Mouse (Mus musculus) forebrain, embryonic 12.5 days (tissue): ENCODE data around the gene Plxnd1. TPM values are rescaled to one million over a fixed set of nuclear protein-coding genes. Genes with fewer than 3 reads are reported as not detected.

ENCODE experiments used
- ATAC-seq: fragments of 200-750 bp; cut with Nextera tagmentation; 2 replicates; pipeline ENCODE4 v1.8.0; 2017; ENCODE audit warnings: moderate TSS enrichment; ENCODE audit not compliant: low FRiP score
- H3K27ac ChIP-seq: fragments of 300-500 bp; sonication (generic); 2 replicates; pipeline ENCODE4 v1.5.1; 2016; ENCODE audit warnings: mild to moderate bottlenecking
- H3K27me3 ChIP-seq: fragments of 300-500 bp; sonication (generic); 2 replicates; pipeline ENCODE4 v1.6.1; 2016; ENCODE audit warnings: mild to moderate bottlenecking
- H3K36me3 ChIP-seq: fragments of 300-500 bp; sonication (generic); replicated peaks from 2 replicates; pipeline ENCODE4 v1.6.1; 2016; ENCODE audit warnings: mild to moderate bottlenecking
- H3K4me1 ChIP-seq: fragments of 300-500 bp; sonication (generic); 2 replicates; pipeline ENCODE4 v1.6.1; 2016
- H3K4me2 ChIP-seq: fragments of 300-500 bp; sonication (generic); 2 replicates; pipeline ENCODE4 v1.6.1; 2016; ENCODE audit warnings: mild to moderate bottlenecking, moderate library complexity
- H3K4me3 ChIP-seq: fragments of 300-500 bp; sonication (generic); replicated peaks from 2 replicates; pipeline ENCODE4 v1.5.1; 2016; ENCODE audit warnings: mild to moderate bottlenecking
- H3K9ac ChIP-seq: fragments of 300-500 bp; sonication (generic); 2 replicates; pipeline ENCODE4 v1.6.1; 2016; ENCODE audit warnings: mild to moderate bottlenecking
- H3K9me3 ChIP-seq: fragments of 300-500 bp; sonication (generic); 2 replicates; pipeline ENCODE4 v1.6.1; 2016
- WGBS: fragments of 180-500 bp; shearing (Covaris S2); methylation state at CpG from one replicate; pipeline ENCODE4 v1.1.7; 2016; 5-methylcytosine and 5-hydroxymethylcytosine counted together
- polyA plus RNA-seq: library from polyadenylated mRNA; unstranded; fragments of >200 nt; fragmentation: Nextera tagmentation; extraction: Ambion mirVana; gene quantifications from 2 replicates; pipeline ENCODE4 v1.2.1, GENCODE M21; 2016

The Plxnd1 gene
- polyA plus RNA-seq, 1 experiment from 2014 or later: 19.2 TPM

DNA sequence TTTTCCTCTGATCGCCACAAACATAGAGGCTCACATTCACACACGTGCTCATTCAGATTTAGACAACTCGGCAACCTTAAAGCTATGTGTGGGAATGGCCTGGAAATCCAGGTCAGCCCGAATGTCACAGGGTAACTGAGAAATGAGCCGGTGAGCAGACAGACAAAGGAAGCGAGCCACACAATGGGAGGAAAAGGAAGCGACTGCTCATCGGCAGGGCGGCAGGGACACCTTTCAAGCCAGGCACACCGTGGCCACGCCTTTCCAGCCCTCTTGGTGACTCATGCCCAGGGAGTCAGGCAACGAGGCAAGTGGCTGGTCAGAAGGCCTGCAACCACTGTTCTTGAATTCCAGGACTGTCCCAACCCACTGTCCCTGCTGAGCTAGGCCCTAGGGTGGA, 14.6 kb upstream of the Plxnd1 start:
- Histone ChIP-seq H3K9me3 (no peaks in the 10 kb centered on the region), H3K9ac (no peak overlapping the region), H3K4me2 (no peak overlapping the region), H3K36me3 (no peaks in the 10 kb centered on the region), H3K27ac (no peak overlapping the region), H3K27me3 (peaks cover 4% of the 10 kb centered on the region; the same call in 1 of the 2 replicates), H3K4me1 (0 out of 2 replicates have a peak, but pooled peaks cover 3% of the 10 kb centered on the region), H3K4me3 (no peak overlapping the region)
- 52% methylated on average over 12 of the region's 12 CpGs for WGBS
- no peak for ATAC-seq

DNA sequence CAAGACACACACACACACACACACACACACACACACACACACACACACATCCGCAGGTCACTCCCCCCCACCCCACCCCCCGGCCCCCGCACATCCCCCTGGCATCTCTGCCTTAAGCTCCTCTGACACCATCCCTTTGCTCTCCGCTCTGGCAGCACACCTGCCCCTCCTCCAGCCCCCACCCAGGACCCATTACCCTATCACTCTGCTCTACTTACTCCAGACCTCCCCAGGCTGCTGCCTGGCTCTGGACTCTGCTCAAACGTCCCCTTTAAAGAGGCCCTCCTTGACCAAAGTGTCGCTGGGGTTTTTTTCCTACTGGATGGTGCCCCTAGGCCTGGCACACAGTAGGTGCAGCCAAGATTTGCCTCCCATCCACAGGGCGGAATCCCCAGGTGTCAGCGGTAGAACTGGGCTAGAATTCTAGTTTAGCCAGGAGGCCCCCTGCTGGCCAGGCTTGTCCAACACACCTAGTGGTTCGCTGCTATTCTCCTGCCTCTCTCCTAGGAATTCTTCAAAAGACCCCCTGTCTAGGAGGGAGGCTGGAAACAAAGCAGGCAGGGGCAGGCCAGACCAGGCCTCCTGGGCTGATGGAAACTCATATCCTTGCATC, 12.9 kb upstream of the Plxnd1 start:
- Histone ChIP-seq H3K9me3 (no peaks in the 10 kb centered on the region), H3K36me3 (no peaks in the 10 kb centered on the region), H3K27ac (no peak overlapping the region), H3K4me2 (no peak overlapping the region), H3K9ac (no peak overlapping the region), H3K4me1 (0 out of 2 replicates have a peak, but pooled peaks cover 3% of the 10 kb centered on the region), H3K4me3 (no peak overlapping the region), H3K27me3 (peaks cover 4% of the 10 kb centered on the region; the same call in 1 of the 2 replicates)
- ATAC-seq: peak; percentile 42
- WGBS: 16% methylated on average over 8 of the region's 9 CpGs

DNA sequence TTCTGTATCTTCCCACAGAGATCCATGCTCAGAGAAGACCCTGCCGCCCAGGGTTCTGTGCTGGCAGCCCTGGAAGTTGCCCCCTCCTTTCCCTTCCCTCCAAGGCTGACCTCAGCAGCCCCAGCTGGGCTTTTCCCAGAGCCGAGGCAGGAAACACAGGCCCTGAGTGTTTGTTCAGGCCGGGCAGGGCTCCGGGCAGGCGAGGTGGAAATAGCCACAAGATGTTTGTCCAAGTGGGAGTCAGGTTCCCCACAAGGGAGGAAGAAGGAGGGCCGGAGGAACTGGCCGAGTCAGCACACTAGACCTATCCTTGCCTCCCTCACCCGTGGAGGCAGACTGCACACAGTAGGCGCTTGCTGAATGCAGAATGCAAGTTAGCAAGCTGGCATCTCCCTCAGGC, 11.9 kb upstream of the Plxnd1 start:
- Histone ChIP-seq H3K9ac (no peak overlapping the region), H3K27ac (no peak overlapping the region), H3K27me3 (peaks cover 4% of the 10 kb centered on the region; the same call in 1 of the 2 replicates), H3K4me2 (no peak overlapping the region), H3K4me3 (no peak overlapping the region), H3K36me3 (no peaks in the 10 kb centered on the region), H3K9me3 (no peaks in the 10 kb centered on the region), H3K4me1 (no peaks in the 10 kb centered on the region)
- no peak for ATAC-seq
- 42% methylated on average over 9 of the region's 9 CpGs for WGBS

DNA sequence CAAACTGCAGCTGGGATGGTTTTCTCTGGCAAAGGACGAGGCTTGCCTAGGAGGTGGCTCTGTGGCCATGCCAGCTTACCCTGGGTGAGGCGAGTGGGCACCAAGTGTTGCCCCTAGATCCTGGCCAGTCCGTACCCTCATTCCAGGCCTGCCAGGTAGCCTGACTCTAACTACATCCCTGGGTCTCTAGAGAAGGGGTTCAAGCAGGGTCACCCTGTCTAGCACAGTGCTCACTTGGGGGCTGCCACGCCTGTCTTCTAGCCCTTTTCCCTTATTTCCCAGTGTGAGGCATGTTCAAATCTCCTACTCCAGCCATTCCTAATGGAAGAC, 11.1 kb upstream of the Plxnd1 start:
- H3K4me3 ChIP-seq: no peak overlapping the region
- H3K4me2 ChIP-seq: no peak overlapping the region
- no peak overlapping the region for H3K9ac ChIP-seq
- H3K4me1 ChIP-seq: no peaks in the 10 kb centered on the region
- peaks cover 4% of the 10 kb centered on the region; the same call in 1 of the 2 replicates for H3K27me3 ChIP-seq
- no peaks in the 10 kb centered on the region for H3K9me3 ChIP-seq
- H3K27ac ChIP-seq: no peak overlapping the region
- no peaks in the 10 kb centered on the region for H3K36me3 ChIP-seq
- 78% methylated on average over 4 of the region's 4 CpGs for WGBS
- no peak for ATAC-seq

DNA sequence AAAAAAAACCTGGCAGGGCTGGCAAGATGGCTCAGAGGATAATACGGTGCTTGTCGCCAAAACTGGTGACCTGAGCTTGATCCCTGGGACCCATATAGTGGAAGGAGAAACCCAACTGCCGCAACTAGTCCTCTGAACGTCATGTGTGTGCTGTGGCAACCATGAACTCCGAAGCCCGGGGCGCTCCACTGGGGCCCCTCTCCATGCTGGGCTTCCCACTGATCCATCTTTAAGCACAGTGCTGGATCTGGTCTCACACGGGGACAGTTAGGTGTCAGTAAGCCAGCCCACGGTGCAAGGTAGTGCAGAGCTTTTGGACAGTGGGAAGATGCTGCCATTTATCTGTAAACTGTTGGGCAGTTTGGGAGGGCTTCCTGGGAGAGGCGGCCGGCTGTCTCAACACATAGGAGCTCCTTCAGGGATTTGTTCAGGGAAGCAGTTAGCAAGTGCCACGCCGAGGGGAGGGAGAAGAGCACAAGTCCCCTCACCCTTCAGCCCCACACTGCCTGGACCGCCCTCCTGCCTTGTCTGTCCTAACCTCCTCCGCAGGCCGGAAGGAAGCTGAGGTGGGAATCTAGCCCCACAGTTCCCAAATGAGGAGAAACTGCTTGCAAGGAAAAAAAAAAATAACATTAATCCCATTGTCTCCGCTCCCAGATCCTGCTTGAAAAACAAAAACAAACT, 10.6 kb upstream of the Plxnd1 start:
- H3K9ac ChIP-seq: no peak overlapping the region
- no peak for ATAC-seq
- 73% methylated on average over 17 of the region's 17 CpGs for WGBS
- H3K4me2 ChIP-seq: no peak overlapping the region
- no peak overlapping the region for H3K4me3 ChIP-seq
- no peaks in the 10 kb centered on the region for H3K36me3 ChIP-seq
- H3K27me3 ChIP-seq: peaks cover 4% of the 10 kb centered on the region; the same call in 1 of the 2 replicates
- no peak overlapping the region for H3K27ac ChIP-seq
- no peaks in the 10 kb centered on the region for H3K4me1 ChIP-seq
- no peaks in the 10 kb centered on the region for H3K9me3 ChIP-seq

DNA sequence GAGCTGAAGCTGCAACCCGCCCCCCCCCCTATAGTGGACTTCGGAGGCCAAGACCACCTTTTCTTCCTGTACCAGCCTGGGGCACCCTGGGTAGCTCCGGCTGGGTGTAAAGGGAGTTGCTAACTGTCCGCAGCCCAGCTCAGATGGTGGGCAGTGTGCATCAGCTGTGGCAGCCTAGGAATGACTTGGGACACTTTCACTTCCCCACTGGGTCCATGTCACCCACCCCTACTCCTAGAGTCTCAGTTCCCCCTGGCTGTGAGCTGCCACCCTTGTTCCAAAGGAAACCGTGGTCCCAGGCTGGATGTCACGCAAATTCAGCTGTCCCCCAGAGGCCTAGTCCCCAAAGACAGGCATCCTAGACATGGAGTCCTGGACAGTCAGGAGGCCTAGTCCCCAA, 9.9 kb upstream of the Plxnd1 start:
- 94% methylated on average over 6 of the region's 6 CpGs for WGBS
- H3K9ac ChIP-seq: no peak overlapping the region
- peaks cover 4% of the 10 kb centered on the region; the same call in 1 of the 2 replicates for H3K27me3 ChIP-seq
- H3K4me1 ChIP-seq: no peaks in the 10 kb centered on the region
- no peak overlapping the region for H3K4me2 ChIP-seq
- H3K27ac ChIP-seq: no peak overlapping the region
- ATAC-seq: no peak
- H3K4me3 ChIP-seq: no peak overlapping the region
- H3K9me3 ChIP-seq: no peaks in the 10 kb centered on the region
- no peaks in the 10 kb centered on the region for H3K36me3 ChIP-seq

DNA sequence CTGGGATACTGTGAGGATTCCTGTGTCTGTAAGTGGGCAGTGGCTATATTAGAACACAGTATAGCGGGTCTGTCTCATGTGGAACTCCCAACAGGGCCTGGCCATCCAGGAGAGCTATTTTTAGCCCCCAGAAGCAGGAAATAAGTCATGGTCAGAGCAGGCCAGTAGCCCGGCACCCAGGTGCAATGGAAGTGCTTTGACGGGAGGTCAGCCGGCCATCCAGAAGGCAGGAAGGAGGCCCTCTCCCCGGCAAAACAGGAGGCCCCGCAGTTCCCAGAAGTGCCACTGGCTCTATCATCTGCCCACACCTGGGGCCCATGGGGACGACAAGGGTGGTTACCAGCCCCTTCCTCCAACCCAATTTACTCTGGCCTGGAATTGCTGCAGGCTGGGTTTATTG, 9.3 kb upstream of the Plxnd1 start:
- no peaks in the 10 kb centered on the region for H3K4me1 ChIP-seq
- no peak overlapping the region for H3K9ac ChIP-seq
- WGBS: 63% methylated on average over 7 of the region's 7 CpGs
- H3K4me2 ChIP-seq: no peak overlapping the region
- no peaks in the 10 kb centered on the region for H3K9me3 ChIP-seq
- no peak overlapping the region for H3K27ac ChIP-seq
- ATAC-seq: no peak
- no peak overlapping the region for H3K4me3 ChIP-seq
- peaks cover 4% of the 10 kb centered on the region; the same call in 1 of the 2 replicates for H3K27me3 ChIP-seq
- H3K36me3 ChIP-seq: no peaks in the 10 kb centered on the region

DNA sequence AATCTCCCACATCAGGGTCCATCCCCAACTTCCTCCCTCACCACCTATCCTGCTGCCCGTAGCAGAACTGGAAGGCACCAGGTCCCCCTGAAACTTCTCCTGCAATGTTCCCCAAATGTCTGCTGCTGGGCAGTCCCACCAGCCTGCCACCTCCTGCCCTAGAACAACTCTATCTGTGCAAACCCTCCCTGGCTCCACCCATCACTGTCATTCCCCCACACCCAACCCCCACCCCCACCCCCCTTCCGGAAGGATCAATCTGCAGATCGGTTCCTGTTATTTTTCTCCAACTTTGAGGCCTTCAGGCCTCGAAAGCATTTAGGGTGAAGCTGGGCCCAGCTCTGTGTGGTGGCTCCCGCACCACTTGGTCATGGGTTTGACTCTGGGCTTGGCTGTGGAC, 8.7 kb upstream of the Plxnd1 start:
- Histone ChIP-seq H3K9ac (no peak overlapping the region), H3K4me1 (no peaks in the 10 kb centered on the region), H3K27ac (no peak overlapping the region), H3K9me3 (no peaks in the 10 kb centered on the region), H3K27me3 (peaks cover 4% of the 10 kb centered on the region; the same call in 1 of the 2 replicates), H3K4me2 (no peak overlapping the region), H3K4me3 (no peak overlapping the region), H3K36me3 (no peaks in the 10 kb centered on the region)
- no peak for ATAC-seq
- 86% methylated on average over 5 of the region's 5 CpGs for WGBS

DNA sequence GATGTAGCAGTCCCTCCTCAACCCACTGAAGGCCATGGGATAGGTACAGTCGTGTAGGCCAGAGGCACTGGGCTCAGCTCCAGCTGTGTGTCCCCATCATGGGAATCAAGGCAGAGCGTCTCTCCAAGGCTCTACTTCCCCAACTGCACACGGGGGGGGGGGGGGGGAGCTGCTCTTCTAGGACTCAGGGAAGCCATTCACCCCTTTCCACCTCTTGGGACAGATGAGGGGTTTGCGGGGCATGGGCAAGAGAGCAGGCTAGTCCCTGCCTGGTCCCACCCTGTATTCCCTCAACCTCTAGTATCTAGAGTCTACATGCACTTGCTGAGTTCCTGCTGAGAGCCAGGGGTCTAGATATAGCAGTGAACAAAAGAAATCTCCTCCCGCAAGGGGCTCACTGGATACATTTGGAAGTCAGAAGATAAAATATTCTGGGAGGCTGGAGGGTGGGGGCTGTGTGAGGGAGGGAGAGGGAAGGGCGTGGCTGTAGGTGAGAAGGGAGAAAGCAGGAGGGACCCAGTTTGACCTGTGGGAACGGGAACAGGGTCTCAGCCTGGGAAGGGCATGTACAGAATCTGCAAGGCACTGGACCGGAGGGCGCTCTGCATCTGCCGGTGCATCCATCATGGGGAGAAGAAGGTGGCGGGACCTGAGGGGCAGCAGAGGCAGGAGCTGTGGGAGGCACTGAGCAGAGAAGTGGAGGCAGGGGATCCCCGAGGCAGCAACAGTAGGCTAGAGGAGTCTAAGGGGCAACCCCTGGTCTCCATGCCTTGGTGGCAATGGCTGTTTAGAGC, 7.7 kb upstream of the Plxnd1 start:
- peaks cover 4% of the 10 kb centered on the region for H3K27me3 ChIP-seq
- H3K9me3 ChIP-seq: no peaks in the 10 kb centered on the region
- no peak overlapping the region for H3K4me3 ChIP-seq
- no peak overlapping the region for H3K4me2 ChIP-seq
- no peak for ATAC-seq
- H3K9ac ChIP-seq: no peak overlapping the region
- H3K36me3 ChIP-seq: no peaks in the 10 kb centered on the region
- WGBS: 76% methylated on average over 12 of the region's 12 CpGs
- H3K27ac ChIP-seq: no peak overlapping the region
- peaks cover 5% of the 10 kb centered on the region; the same call in 1 of the 2 replicates for H3K4me1 ChIP-seq

DNA sequence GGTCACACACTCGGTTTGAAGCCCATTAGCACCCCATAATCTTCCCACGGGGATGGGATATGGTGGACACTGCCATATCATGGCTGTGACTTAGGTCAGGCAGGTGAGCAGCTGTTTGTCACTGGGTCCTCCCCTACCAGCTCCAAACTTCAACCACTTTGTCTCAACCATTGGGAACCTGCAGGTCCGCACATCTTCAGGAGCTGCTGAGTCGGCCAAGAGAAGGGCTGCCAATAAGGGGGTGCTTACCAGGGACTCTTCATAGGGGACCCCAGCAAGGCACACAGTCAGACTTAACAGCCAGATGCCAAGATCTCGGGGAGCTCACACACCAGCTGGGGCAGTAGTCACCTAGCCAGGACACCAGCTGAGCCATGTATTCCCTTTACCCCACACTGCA, 6.0 kb upstream of the Plxnd1 start:
- no peak for ATAC-seq
- no peaks in the 10 kb centered on the region for H3K9me3 ChIP-seq

DNA sequence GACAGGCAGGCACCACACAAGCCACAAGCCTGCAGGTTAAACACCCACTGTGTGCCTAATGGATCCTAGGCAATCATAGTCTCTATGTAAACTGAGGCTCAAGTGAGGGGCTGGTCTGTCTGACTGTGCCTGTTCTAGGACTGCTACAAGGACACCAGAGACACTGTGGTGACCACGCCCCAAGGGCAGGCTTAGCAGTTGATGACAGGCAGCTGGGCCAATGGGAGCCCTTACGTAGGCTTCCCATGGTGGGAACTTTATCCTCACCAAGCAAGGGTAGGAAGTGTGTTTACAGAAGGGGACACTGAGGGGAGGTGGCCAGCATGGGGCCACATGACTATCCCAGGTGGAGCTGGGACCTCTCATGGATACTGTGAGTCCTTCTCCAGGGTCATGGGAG, 4.4 kb upstream of the Plxnd1 start:
- Histone ChIP-seq H3K27ac (no peak overlapping the region), H3K9me3 (no peaks in the 10 kb centered on the region), H3K4me3 (no peak overlapping the region), H3K27me3 (peaks cover 16% of the 10 kb centered on the region), H3K9ac (no peak overlapping the region), H3K4me2 (no peak overlapping the region), H3K4me1 (peaks cover 11% of the 10 kb centered on the region), H3K36me3 (no peaks in the 10 kb centered on the region)
- 80% methylated on average over 2 of the region's 2 CpGs for WGBS
- ATAC-seq: no peak

More for the DNA sequence above, 6.0 kb upstream of the Plxnd1 start:
- Histone ChIP-seq H3K27ac (no peak overlapping the region), H3K9ac (no peak overlapping the region), H3K4me1 (peaks cover 8% of the 10 kb centered on the region; the same call in 1 of the 2 replicates), H3K36me3 (no peaks in the 10 kb centered on the region), H3K4me2 (no peak overlapping the region), H3K4me3 (no peak overlapping the region), H3K27me3 (peaks cover 7% of the 10 kb centered on the region)
- 84% methylated on average over 5 of the region's 5 CpGs for WGBS

DNA sequence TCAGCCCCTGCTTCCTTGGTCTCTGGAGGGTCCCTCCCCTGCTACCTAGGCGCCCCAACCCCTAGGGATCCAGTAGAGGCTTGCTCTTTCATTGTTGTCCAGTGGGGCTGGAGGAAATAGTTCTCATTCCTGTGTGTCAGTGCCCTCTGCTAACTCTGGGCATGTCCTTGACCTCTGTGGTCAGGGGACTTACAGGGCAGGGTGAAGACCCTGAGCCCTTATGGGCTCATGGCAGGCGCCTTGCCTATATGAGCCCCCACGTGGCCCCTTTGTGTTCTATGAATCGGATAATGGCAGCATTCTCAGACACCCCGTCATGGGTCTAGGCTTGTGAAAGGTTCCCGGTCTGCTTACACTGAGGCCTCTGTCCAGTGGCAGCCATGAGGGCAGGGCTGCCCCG, 4.0 kb upstream of the Plxnd1 start:
- peaks cover 21% of the 10 kb centered on the region for H3K27me3 ChIP-seq
- H3K4me1 ChIP-seq: peaks cover 16% of the 10 kb centered on the region
- ATAC-seq: no peak
- H3K4me3 ChIP-seq: no peak overlapping the region
- no peak overlapping the region for H3K27ac ChIP-seq
- no peaks in the 10 kb centered on the region for H3K9me3 ChIP-seq
- no peak overlapping the region for H3K9ac ChIP-seq
- H3K4me2 ChIP-seq: no peak overlapping the region
- H3K36me3 ChIP-seq: no peaks in the 10 kb centered on the region
- WGBS: 78% methylated on average over 7 of the region's 7 CpGs
